Mouse (Mus musculus): ENCODE data around the gene Gm20532.

DNA sequence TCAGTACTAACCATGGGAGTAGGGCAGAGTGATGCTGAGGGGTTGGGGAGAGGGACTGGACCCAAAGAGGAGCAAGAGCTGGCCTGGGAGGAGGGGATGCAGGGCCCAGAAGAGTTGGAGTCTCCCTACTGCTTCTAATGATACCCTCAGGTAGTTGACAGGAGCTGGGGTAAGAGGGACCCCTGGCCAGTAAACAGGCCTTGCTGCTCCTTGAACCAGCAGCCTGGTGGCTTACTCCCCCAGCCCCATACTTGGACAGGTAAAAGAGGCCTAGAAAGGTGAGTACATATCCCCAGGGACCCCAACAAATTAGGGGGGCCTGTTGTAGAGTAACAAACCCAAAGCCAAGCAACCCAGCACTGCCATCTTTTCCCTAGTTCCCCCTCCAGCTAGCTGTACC, 22.3 kb downstream of the Gm20532 start:
- TF ChIP-seq CTCF (IDR thresholded peaks at IDR 0.05; ENCODE audit: extremely low read depth, insufficient read depth, insufficient read length, insufficient replicate concordance) (no peak), POLR2A (IDR thresholded peaks at IDR 0.05; ENCODE audit: low read depth, low read length) (no peak)
